Mouse (Mus musculus) embryonic facial prominence, embryonic 11.5 days (tissue): ENCODE measurements around the gene Tti1. TPM values are rescaled to one million over a fixed set of nuclear protein-coding genes. Genes with fewer than 3 reads are reported as not detected.

Source experiments
- ATAC-seq: fragments of 200-750 bp; cut with Nextera tagmentation; replicated peaks from 2 replicates; pipeline ENCODE4 v1.8.0; 2017; ENCODE audit warnings: low read depth; ENCODE audit not compliant: insufficient number of reproducible peaks, low FRiP score, low TSS enrichment
- DNase-seq: peaks from one replicate; pipeline ENCODE4 v3.0.0-alpha.2; 2015; ENCODE audit warnings: low spot score
- H3K27ac ChIP-seq: fragments of 300-500 bp; sonication (generic); replicated peaks from 2 replicates; pipeline ENCODE4 v1.5.1; 2014; ENCODE audit warnings: mild to moderate bottlenecking, low read depth, low read length, control low read depth
- H3K27me3 ChIP-seq: fragments of 300-500 bp; sonication (generic); 2 replicates; pipeline ENCODE4 v1.6.1; 2014; ENCODE audit warnings: mild to moderate bottlenecking, low read length, moderate library complexity, mixed read lengths; ENCODE audit not compliant: control insufficient read depth, insufficient read depth
- H3K36me3 ChIP-seq: fragments of 300-500 bp; sonication (generic); replicated peaks from 2 replicates; pipeline ENCODE4 v1.6.1; 2014; ENCODE audit warnings: low read depth, mild to moderate bottlenecking, low read length, moderate library complexity, mixed read lengths; ENCODE audit not compliant: control insufficient read depth, insufficient read depth
- H3K4me1 ChIP-seq: fragments of 300-500 bp; sonication (generic); 2 replicates; pipeline ENCODE4 v1.6.1; 2014; ENCODE audit warnings: low read length, mixed read lengths; ENCODE audit not compliant: control insufficient read depth, insufficient read depth
- H3K4me2 ChIP-seq: fragments of 300-500 bp; sonication (generic); 2 replicates; pipeline ENCODE4 v1.6.1; 2014; ENCODE audit warnings: low read depth, mild to moderate bottlenecking, control low read depth, low read length, moderate library complexity
- H3K4me3 ChIP-seq: fragments of 300-500 bp; sonication (generic); 2 replicates; pipeline ENCODE4 v1.5.1; 2014; ENCODE audit warnings: low read depth, low read length, control low read depth
- H3K9ac ChIP-seq: fragments of 300-500 bp; sonication (generic); replicated peaks from 2 replicates; pipeline ENCODE4 v1.6.1; 2014; ENCODE audit warnings: mild to moderate bottlenecking, control low read depth, low read length
- H3K9me3 ChIP-seq: fragments of 300-500 bp; sonication (generic); replicated peaks from 2 replicates; pipeline ENCODE4 v1.6.1; 2016; ENCODE audit warnings: mild to moderate bottlenecking, low read length, inconsistent platforms, mixed read lengths; ENCODE audit not compliant: control insufficient read depth
- WGBS: fragments of 180-500 bp; shearing (Covaris S2); extraction: QIAGEN DNeasy Blood & Tissue Kit; methylation state at CpG from one replicate; pipeline ENCODE4 v1.1.7; 2014; 5-methylcytosine and 5-hydroxymethylcytosine counted together
- polyA plus RNA-seq: library from polyadenylated mRNA; unstranded; fragments of >200 nt; fragmentation: Nextera tagmentation; extraction: Ambion mirVana; gene quantifications from 2 replicates; pipeline ENCODE4 v1.2.1, GENCODE M21; 2014

Gene Tti1
- polyA plus RNA-seq, 1 experiment from 2014 or later, result 28.5 TPM

- H3K4me3 ChIP-seq, result no peak overlapping the region
- no peak for DNase-seq
- no peaks in the 10 kb centered on the region for H3K27me3 ChIP-seq
- H3K36me3 ChIP-seq, result peaks cover 4% of the 10 kb centered on the region
- H3K9me3 ChIP-seq, result no peaks in the 10 kb centered on the region
- no peak overlapping the region for H3K4me2 ChIP-seq
- H3K27ac ChIP-seq, result no peak overlapping the region
- H3K4me1 ChIP-seq, result no peaks in the 10 kb centered on the region
- no peak overlapping the region for H3K9ac ChIP-seq
- ATAC-seq, result no peak
- 94% methylated on average over 3 of the region's 3 CpGs for WGBS
These were observed 26.4 kb upstream of the Tti1 start for GRCm38 (mm10) chr2:158054596-158054995.

- H3K27ac ChIP-seq, result no peak overlapping the region
- H3K4me1 ChIP-seq, result no peaks in the 10 kb centered on the region
- H3K9me3 ChIP-seq, result no peaks in the 10 kb centered on the region
- ATAC-seq, result no peak
- DNase-seq, result no peak
- peaks cover 4% of the 10 kb centered on the region for H3K36me3 ChIP-seq
- no peak overlapping the region for H3K4me3 ChIP-seq
- H3K9ac ChIP-seq, result no peak overlapping the region
- WGBS, result 94% methylated on average over 8 of the region's 8 CpGs
- no peaks in the 10 kb centered on the region for H3K27me3 ChIP-seq
- no peak overlapping the region for H3K4me2 ChIP-seq
These were observed 21.9 kb upstream of the Tti1 start for GRCm38 (mm10) chr2:158050116-158050515.

GRCm38 (mm10) chr2:158048718-158049117, 20.5 kb upstream of the Tti1 start:
- Histone ChIP-seq H3K4me1 (no peaks in the 10 kb centered on the region), H3K4me2 (no peak overlapping the region), H3K36me3 (peaks cover 4% of the 10 kb centered on the region), H3K27me3 (no peaks in the 10 kb centered on the region), H3K9me3 (no peaks in the 10 kb centered on the region), H3K4me3 (no peak overlapping the region), H3K9ac (no peak overlapping the region), H3K27ac (no peak overlapping the region)
- 91% methylated on average over 1 of the region's 1 CpGs for WGBS
- no peak for ATAC-seq
- DNase-seq, result no peak

- Histone ChIP-seq H3K27ac (no peak overlapping the region), H3K9ac (no peak overlapping the region), H3K4me1 (no peaks in the 10 kb centered on the region), H3K4me3 (no peak overlapping the region), H3K4me2 (no peak overlapping the region), H3K27me3 (no peaks in the 10 kb centered on the region), H3K36me3 (peaks cover 6% of the 10 kb centered on the region), H3K9me3 (no peaks in the 10 kb centered on the region)
- peak; percentile 73 for DNase-seq
- 70% methylated on average over 3 of the region's 3 CpGs for WGBS
- no peak for ATAC-seq
These were observed 19.7 kb upstream of the Tti1 start for GRCm38 (mm10) chr2:158047903-158048302.

GRCm38 (mm10) chr2:158046186-158046585, 18.0 kb upstream of the Tti1 start:
- DNase-seq, result no peak
- WGBS, result 81% methylated on average over 4 of the region's 4 CpGs
- H3K4me3 ChIP-seq, result no peak overlapping the region
- peaks cover 6% of the 10 kb centered on the region for H3K36me3 ChIP-seq
- H3K4me2 ChIP-seq, result no peak overlapping the region
- no peaks in the 10 kb centered on the region for H3K4me1 ChIP-seq
- no peak overlapping the region for H3K9ac ChIP-seq
- no peaks in the 10 kb centered on the region for H3K9me3 ChIP-seq
- ATAC-seq, result no peak
- no peak overlapping the region for H3K27ac ChIP-seq
- no peaks in the 10 kb centered on the region for H3K27me3 ChIP-seq

- H3K9me3 ChIP-seq, result no peaks in the 10 kb centered on the region
- no peaks in the 10 kb centered on the region for H3K27me3 ChIP-seq
- no peak for ATAC-seq
- no peak overlapping the region for H3K4me2 ChIP-seq
- WGBS, result 91% methylated on average over 8 of the region's 8 CpGs
- H3K9ac ChIP-seq, result no peak overlapping the region
- H3K36me3 ChIP-seq, result peaks cover 2% of the 10 kb centered on the region
- H3K27ac ChIP-seq, result no peak overlapping the region
- no peaks in the 10 kb centered on the region for H3K4me1 ChIP-seq
- no peak overlapping the region for H3K4me3 ChIP-seq
- no peak for DNase-seq
These were observed 15.3 kb upstream of the Tti1 start for GRCm38 (mm10) chr2:158043504-158043903.

GRCm38 (mm10) chr2:158040396-158040795, 12.2 kb upstream of the Tti1 start:
- Histone ChIP-seq H3K27me3 (no peaks in the 10 kb centered on the region), H3K4me1 (no peaks in the 10 kb centered on the region), H3K27ac (no peak overlapping the region), H3K9ac (no peak overlapping the region), H3K4me2 (no peak overlapping the region), H3K4me3 (no peak overlapping the region), H3K9me3 (no peaks in the 10 kb centered on the region), H3K36me3 (peaks cover 2% of the 10 kb centered on the region)
- 86% methylated on average over 2 of the region's 2 CpGs for whole genome bisulfite sequencing
- DNase-seq (no peak), ATAC-seq (no peak)

GRCm38 (mm10) chr2:158039662-158040061, 11.4 kb upstream of the Tti1 start:
- no peaks in the 10 kb centered on the region for H3K4me1 ChIP-seq
- no peak overlapping the region for H3K4me3 ChIP-seq
- H3K9me3 ChIP-seq, result no peaks in the 10 kb centered on the region
- WGBS, result 55% methylated on average over 1 of the region's 1 CpGs
- peaks cover 2% of the 10 kb centered on the region for H3K36me3 ChIP-seq
- H3K27me3 ChIP-seq, result no peaks in the 10 kb centered on the region
- no peak for ATAC-seq
- no peak overlapping the region for H3K9ac ChIP-seq
- no peak overlapping the region for H3K27ac ChIP-seq
- no peak for DNase-seq
- no peak overlapping the region for H3K4me2 ChIP-seq
